Mouse (Mus musculus): ENCODE results near the gene Slc25a28.

Slc25a28 gene

DNA sequence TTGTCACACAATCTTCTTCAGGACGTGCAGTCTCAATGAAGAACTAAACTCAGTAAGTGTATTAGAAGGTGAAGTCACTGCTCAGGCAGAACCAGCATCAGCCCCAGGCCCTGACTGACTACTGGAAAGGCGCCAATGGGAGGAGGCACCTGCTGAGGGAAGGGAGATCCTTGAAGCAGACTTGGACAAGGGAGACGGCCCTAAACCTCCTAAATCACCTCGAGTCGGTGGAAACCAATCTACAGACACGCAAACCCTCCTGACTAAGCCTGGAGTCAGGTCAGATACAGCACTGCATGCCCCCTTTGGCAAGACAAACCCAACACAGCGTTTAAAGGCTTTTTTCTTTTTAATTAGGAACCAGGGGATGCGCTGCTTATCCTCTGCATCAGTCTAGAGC lies 11.2 kb downstream of the Slc25a28 start:
- ChIA-PET POLR2A (interaction anchor here in 2 of 4 experiments (1.7 to 7.5 kb wide), 3 partner anchors 11 kb away, joined by 16 to 78 read pairs (median 38); partner anchors contain the start of gene Slc25a28 (in 2 of the 2)), CTCF (interaction anchor here in 3 of 4 experiments (1.3 to 2.1 kb wide), 3 partner anchors 11 to 133 kb away, joined by 3 to 17 read pairs (median 5); partner anchors contain the start of gene Slc25a28 (in 1 of the 3))

DNA sequence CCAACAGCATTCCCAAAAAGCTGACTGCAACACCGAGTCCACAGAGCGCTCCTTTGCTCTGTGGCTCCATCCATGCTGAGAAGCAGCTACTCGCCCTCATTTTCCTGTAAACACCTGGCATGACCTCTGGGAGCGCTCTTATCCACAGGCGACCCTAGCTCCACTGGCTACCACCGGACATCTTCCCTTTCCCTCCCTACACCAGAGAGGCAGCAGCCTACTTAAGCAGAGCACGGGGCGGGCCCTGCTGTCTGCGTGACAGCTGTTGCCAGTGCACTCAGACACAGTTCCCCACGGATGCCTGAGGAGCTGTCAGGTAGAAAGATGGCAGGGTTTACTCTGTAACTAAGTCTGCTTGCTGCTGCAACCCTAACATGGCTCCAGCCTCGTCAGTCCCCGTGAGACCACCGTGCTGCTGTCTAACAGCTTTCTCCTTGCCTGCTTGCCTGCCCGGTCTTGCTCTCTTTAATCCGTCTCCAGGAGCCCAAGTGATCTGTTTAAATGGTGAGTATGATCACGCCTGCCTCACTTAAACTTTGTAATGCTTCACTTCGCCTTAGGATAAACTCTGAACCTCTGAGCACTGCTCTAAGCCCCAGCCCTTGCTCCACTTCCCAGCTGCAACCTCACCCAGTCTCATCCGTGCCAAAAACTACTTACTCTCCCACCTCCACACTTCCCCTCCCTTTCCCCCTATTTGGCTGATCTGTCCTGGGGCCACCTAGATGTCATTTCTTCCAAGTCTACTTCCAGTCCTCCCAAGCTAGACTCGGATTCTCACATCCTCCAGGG lies 12.3 kb downstream of the Slc25a28 start:
- CTCF ChIA-PET = interaction anchor here (0.5 to 3.5 kb wide), 34 partner anchors 9 to 299 kb away, joined by 3 to 36 read pairs (median 4); partner anchors contain the start of genes Slc25a28 (in 2 of the 4), Cox15 (in 1 of the 4), Cutc (in 1 of the 4) and Entpd7 (in 1 of the 4)
- POLR2A ChIA-PET = interaction anchor here in 3 of 4 experiments (0.5 to 7.5 kb wide), 14 partner anchors 8 to 825 kb away, joined by 3 to 78 read pairs (median 4); partner anchors contain the start of genes Slc25a28 (in 3 of the 3) and Got1 (in 2 of the 3)

DNA sequence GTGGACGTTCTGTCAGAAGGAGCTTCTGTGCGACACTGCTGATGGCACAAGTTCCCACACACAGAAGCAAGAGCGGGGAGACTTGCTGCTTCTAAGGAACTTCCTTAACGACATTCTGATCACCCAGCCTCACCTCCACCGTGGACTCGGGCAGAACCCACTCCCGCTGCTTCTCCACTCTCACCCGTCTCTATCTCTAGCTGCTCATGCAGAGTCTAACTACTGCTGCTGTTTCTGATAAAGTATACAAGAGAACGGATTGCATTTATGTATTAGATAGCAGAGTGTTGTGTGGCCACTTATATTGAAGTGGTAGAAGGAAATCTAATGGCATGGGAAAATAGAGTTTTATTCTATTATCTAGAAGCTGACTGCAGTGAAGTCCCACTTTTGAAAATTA lies 13.9 kb downstream of the Slc25a28 start:
- ChIA-PET CTCF (interaction anchor here in 3 of 4 experiments (0.7 to 3.5 kb wide), 7 partner anchors 14 to 198 kb away, joined by 3 to 36 read pairs (median 5); partner anchors contain the start of gene Slc25a28 (in 1 of the 3)), POLR2A (interaction anchor here in 2 of 4 experiments (0.9 to 7.5 kb wide), 7 partner anchors 12 to 139 kb away, joined by 3 to 78 read pairs (median 4); partner anchors contain the start of gene Slc25a28 (in 2 of the 2))

DNA sequence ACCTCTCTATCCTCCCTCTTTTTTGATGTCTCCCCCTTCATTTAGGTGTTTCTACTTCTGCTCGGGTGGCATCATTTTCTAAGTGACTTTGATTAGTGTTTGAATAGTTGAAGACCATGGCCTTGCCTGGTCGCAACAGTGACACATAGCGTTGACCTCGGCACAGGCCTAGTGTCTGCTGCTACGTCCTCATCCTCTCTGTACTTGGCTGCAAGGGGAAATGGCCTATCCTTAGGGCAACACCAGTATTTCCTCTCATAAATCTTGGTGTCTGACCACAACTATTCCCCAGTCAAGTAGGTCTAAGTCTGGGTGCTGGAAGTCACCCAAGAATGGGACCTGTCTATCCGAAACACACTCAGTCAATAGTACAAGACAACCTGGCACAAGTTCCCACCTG lies 15.0 kb downstream of the Slc25a28 start:
- POLR2A ChIA-PET = interaction anchor here in 2 of 4 experiments (1.0 to 7.5 kb wide), 5 partner anchors 13 to 15 kb away, joined by 3 to 78 read pairs (median 4); partner anchors contain the start of gene Slc25a28 (in 2 of the 2)

DNA sequence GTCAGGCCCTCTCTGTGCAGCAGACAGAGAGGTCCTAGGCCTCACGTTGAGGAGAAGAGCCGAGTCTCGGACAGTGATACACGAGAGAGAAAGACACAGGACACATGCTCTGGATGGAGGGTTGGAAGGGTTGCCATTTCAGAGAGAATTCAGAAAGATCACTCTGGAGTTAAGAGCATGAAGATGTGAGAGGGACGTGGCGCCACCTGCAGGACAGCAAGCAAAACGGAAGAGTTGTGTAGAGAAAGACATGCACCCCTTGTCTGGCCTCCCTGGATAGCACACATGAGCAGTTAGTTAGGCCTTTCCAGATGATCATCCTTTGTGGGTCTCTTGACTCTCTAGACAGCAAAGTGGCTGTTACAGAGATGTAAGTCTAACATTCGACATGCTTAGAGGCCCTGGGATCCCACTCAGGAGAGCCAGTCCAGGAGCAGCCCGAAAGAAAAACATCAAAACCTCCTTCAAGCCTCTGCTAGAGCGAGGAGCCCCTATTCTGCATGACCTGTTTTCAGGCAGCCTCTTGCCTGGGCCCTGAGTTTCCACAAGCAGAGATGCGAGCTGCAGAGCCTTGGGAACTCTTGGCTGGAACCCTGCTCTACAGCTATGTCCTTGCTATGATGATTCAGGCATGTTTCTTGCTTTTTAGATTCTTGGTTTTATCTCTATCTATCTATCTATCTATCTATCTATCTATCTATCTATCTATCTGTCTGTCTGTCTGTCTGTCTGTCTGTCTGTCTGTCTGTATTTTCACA lies 18.8 kb downstream of the Slc25a28 start:
- CTCF ChIA-PET = interaction anchor here (0.6 to 2.9 kb wide), 19 partner anchors 9 to 239 kb away, joined by 3 to 22 read pairs (median 4); partner anchors contain the start of genes Cox15 (in 1 of the 4), Cutc (in 1 of the 4) and Slc25a28 (in 1 of the 4)
- POLR2A ChIA-PET = interaction anchor here (0.6 to 3.6 kb wide), 5 partner anchors 16 to 1333 kb away, joined by 3 to 17 read pairs (median 4); partner anchors contain the start of gene Slc25a28 (in 1 of the 4)

More for the DNA sequence above, 15.0 kb downstream of the Slc25a28 start:
- CTCF ChIA-PET = interaction anchor here (0.6 to 3.5 kb wide), 11 partner anchors 13 to 166 kb away, joined by 3 to 36 read pairs (median 4); partner anchors contain the start of genes Cox15 (in 1 of the 4), Cutc (in 1 of the 4) and Slc25a28 (in 1 of the 4)

DNA sequence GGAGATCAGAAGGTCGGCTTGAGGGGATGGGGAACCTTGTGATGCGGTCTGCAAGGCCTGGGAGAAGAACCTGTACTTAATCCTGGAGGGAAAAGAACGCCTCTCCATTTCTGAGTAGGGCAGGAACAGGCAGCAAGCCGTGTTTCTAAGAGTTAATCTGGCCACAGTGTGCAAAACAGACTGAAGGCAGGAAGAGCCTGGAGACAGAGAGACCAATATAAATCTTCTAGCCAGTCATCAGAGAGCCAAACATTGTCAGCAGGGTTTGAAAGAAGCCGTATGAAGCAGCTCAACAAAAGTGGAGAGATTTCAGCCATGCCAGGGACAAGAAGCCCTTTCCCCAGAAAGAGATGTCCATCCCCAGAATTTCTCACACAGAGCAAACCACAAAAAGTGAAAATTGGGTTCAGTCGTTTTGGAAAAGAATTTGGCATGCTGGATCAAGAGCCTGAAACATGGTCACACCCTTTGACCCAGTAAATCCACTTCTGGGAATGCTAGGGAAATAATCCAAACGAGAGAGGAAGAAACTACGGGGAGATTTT lies 23.4 kb downstream of the Slc25a28 start:
- POLR2A ChIA-PET = interaction anchor here in 2 of 4 experiments (0.8 to 3.7 kb wide), 3 partner anchors 9 to 24 kb away, joined by 3 to 14 read pairs (median 6); partner anchors contain the start of gene Slc25a28 (in 2 of the 2)
- CTCF ChIA-PET = interaction anchor here in 1 of 4 experiments (0.7 to 1.6 kb wide), 2 partner anchors 11 to 1634 kb away, joined by 3 to 5 read pairs; no protein-coding TSS in a partner anchor

DNA sequence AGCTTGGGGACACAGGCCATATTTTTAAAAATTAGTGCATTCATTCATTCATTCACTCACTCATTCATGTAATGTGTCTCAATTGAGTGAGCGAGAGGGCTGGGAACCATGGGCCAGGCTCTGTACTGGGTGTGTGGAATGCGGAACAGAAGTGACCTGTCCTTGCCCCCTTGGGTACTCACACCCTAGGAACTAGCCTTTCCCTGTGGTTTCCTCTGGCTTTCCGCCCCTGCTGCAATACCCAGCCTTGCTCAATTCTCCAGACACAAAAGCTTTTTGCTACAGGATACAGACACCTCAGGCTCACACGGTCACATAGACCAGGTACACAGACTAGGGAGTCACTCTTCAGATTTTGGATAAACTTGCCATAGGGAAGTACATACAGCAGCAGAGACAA lies 26.3 kb downstream of the Slc25a28 start:
- ChIA-PET POLR2A (interaction anchor here in 1 of 4 experiments (0.6 kb wide), 1 partner anchor 783 kb away, joined by 3 read pairs; no protein-coding TSS in a partner anchor), CTCF (interaction anchor here in 1 of 4 experiments (1.1 kb wide), 1 partner anchor 9 kb away, joined by 3 read pairs; no protein-coding TSS in a partner anchor)

DNA sequence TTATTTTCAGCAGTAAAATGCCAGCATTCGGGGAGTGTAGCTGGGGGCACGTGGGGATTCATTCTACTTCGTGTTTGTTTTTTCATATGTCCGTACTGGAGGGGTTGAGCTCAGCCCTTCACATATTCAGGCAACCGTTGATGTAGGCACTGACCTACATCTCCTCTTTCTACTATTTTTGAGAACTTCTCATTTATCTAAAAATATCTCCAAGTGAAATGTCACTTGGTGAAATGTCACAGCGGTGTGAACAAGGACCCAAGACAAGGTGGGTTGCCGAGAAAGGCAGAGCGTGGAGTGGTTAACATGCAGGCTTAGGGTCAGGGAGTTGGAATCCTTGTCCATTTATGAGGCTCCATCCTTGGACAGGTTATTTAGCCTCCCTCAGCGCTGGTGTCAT lies 27.4 kb downstream of the Slc25a28 start:
- CTCF ChIA-PET = interaction anchor here (0.6 to 1.7 kb wide), 7 partner anchors 8 to 62 kb away, joined by 3 to 8 read pairs (median 4); no protein-coding TSS in a partner anchor
- POLR2A ChIA-PET = interaction anchor here (0.6 to 2.0 kb wide), 8 partner anchors 11 to 1223 kb away, joined by 3 to 5 read pairs (median 3); partner anchors contain the start of genes Nkx2-3 (in 1 of the 4) and Slc25a28 (in 1 of the 4)

DNA sequence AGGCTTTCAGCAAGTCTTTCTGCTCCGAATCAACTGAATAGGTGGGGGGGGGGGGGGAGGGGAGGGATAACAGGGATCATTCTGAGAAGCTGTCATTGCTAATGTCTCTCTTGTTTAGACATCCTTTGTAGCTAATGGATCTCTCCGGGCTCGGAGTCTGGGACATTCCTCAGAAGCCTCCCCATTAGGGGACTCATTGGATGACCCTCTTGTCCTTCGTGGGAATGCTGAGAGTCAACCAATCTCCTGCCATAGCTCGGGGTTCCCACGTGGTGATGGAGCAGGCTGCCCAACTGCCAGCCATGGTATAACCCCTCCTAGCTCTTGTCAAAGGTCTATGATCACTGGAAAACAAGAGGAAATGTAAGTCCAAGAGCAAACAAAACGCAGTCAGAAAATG lies 27.8 kb downstream of the Slc25a28 start:
- POLR2A ChIA-PET = interaction anchor here (0.6 to 2.0 kb wide), 16 partner anchors 11 to 1222 kb away, joined by 3 to 6 read pairs (median 3); partner anchors contain the start of genes Slc25a28 (in 2 of the 4) and Nkx2-3 (in 1 of the 4)
- CTCF ChIA-PET = interaction anchor here (0.6 to 1.7 kb wide), 11 partner anchors 8 to 110 kb away, joined by 3 to 8 read pairs (median 4); no protein-coding TSS in a partner anchor

DNA sequence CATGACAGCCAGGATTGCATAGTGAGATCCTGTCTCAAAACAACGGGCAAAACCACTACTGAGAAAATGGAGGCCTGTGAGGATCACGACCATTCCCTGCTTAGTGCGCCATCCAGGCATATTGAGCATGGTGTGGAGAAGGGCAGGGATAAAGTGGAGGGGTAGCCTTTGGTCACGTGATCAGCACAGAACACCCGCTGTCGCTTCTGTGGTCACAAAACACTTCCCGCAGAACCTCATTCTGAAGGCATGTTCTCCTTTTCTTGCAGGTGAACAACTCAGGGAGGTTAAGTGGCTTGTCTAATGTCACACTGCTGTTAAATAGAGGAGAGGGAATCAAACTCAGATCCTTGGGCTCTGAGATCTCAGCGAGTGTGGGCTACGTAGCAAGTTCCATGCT lies 29.2 kb downstream of the Slc25a28 start:
- ChIA-PET POLR2A (interaction anchor here in 2 of 4 experiments (0.5 to 1.7 kb wide), 5 partner anchors 15 to 212 kb away, joined by 3 to 6 read pairs (median 4); partner anchors contain the start of gene Slc25a28 (in 1 of the 2)), CTCF (interaction anchor here in 2 of 4 experiments (1.2 to 1.7 kb wide), 3 partner anchors 15 to 17 kb away, joined by 5 to 8 read pairs (median 5); no protein-coding TSS in a partner anchor)

DNA sequence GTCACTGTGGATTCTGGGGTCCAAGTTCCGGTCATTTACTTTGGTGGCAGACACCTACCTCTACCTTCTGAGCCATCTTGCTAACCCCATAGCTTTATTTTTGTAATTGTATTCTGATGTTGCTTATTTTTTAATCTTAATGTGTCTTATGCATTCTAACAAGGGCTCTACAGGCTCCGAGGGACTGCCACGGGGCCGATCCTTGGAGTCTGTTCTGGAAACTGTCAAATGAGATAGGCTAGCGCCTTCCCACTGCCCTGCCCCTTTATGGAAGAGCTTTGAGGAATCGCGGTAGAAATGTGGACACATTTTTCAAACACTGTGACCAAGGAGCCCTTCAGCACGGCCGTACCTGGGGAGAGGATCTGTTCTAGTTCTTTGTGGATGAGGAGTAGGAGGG lies 31.8 kb downstream of the Slc25a28 start:
- ChIA-PET POLR2A (interaction anchor here in 1 of 4 experiments (0.6 to 1.4 kb wide), 3 partner anchors 18 to 102 kb away, joined by 3 to 4 read pairs (median 3); partner anchors contain the start of gene Slc25a28), CTCF (interaction anchor here in 2 of 4 experiments (1.1 to 1.3 kb wide), 3 partner anchors 19 to 33 kb away, joined by 3 read pairs; no protein-coding TSS in a partner anchor)

DNA sequence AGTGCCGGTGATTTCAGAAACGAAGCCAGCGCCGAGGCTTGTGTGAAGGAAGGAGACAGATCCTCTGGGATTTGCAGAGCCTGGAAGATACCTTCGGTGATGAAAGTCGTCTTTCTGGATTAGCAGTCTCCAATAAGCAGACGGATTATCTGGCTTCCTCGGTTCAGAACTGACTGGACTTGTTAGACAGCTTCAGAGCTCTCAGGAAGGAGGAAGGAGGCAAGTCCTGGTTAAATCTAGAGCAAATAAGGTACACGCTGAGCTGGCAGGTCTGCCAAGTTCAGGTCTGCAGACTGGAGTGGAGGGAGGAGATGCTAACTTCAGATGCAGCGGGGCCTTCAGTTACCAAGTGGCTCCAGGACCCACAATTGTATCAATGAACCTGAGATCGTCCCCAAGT lies 32.8 kb downstream of the Slc25a28 start:
- POLR2A ChIA-PET = interaction anchor here in 2 of 4 experiments (1.0 to 1.7 kb wide), 3 partner anchors 9 to 33 kb away, joined by 3 to 4 read pairs (median 3); partner anchors contain the start of gene Slc25a28 (in 1 of the 2)

DNA sequence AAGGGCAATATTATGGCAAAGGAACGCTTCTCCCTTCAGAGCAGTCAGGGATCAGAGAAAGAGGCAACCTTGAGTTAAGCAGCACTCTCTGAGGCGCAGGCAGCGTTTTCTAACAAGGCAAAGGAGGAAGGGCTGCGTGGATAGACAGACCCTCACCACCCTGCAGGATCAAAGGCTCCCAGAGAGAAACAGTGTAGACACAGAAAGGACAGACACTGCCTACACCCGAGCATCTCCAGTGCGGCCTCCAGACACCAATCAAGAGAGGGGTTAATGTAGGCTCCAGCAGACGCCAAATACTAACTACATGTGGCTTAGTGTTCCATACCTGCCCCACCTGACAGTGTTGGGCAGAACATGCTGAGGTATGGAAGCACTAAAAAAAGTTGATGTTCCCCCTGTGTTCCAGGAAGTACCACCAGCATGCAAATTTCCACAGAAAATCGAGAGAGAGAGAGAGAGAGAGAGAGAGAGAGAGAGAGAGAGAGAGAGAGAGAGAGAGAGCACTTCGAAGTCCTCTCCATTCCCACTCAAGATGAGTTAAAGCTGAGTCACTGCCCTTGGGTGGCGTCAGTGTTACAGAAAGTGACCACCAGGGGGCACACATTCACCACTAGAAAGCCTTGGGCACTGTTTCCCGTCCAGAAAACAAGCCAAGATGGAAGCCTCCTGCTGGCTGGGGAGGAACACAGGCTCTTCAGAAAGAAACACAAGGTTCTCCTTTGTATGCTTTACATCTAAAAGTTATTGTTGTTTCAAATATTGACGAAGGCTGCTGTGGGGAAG lies 44.0 kb downstream of the Slc25a28 start:
- ChIA-PET CTCF (interaction anchor here (0.5 to 2.0 kb wide), 30 partner anchors 8 to 1298 kb away, joined by 3 to 7 read pairs (median 4); partner anchors contain the start of genes Cox15 (in 1 of the 4), Cutc (in 1 of the 4), Entpd7 (in 1 of the 4) and Slc25a28 (in 1 of the 4)), POLR2A (interaction anchor here (0.6 to 2.1 kb wide), 9 partner anchors 10 to 151 kb away, joined by 3 to 16 read pairs (median 3); partner anchors contain the start of gene Slc25a28 (in 3 of the 4))

More for the DNA sequence above, 32.8 kb downstream of the Slc25a28 start:
- CTCF ChIA-PET = interaction anchor here in 1 of 4 experiments (0.8 to 1.2 kb wide), 3 partner anchors 11 to 34 kb away, joined by 3 to 5 read pairs (median 3); no protein-coding TSS in a partner anchor

DNA sequence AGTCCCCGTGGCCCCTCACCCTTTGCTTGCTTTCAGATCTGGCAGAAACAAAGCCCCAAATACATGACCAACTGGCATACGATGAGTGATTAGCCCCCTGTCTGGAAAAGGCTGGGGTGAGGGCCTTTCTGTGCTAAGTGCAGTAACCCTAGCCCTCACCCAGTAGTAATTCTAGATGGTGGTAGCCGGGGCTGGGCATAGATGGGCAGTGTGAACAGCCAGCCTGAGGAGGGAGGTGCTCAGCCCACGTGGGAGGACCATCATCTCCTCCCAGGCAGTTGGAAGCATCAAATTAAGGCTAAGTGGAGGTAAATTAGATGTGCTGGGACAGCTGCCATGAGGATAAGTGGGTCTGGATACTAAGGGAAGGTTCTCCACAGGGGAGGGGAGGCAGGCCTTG lies 45.6 kb downstream of the Slc25a28 start:
- CTCF ChIA-PET = interaction anchor here in 2 of 4 experiments (0.6 to 2.0 kb wide), 2 partner anchors 11 to 31 kb away, joined by 3 to 4 read pairs; no protein-coding TSS in a partner anchor
- POLR2A ChIA-PET = interaction anchor here in 2 of 4 experiments (0.7 to 1.8 kb wide), 3 partner anchors 12 to 46 kb away, joined by 3 to 5 read pairs (median 3); partner anchors contain the start of gene Slc25a28 (in 2 of the 2)

DNA sequence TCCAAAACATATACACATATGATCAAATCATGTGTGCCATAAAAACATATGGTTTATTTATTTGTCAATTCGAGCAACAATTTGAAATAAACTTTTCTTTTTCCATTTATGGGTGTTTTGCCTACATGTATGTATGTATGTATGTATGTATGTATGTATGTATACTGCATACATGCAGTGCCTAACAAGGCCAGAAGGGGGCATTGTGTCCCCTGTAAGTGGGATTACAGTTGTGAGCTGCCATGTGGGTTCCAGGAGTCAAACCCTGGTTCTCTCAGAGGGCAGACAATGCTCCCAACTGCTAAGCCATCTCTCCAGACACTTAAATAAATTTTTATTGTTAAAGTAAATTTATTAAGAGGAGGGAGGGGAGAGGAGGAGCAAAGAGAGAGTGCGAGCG lies 47.3 kb downstream of the Slc25a28 start:
- POLR2A ChIA-PET = interaction anchor here in 1 of 4 experiments (0.5 to 1.2 kb wide), 2 partner anchors 9 to 391 kb away, joined by 3 to 4 read pairs; no protein-coding TSS in a partner anchor

More for the DNA sequence above, 47.3 kb downstream of the Slc25a28 start:
- CTCF ChIA-PET = interaction anchor here in 1 of 4 experiments (0.6 to 2.5 kb wide), 6 partner anchors 19 to 630 kb away, joined by 3 to 14 read pairs (median 3); no protein-coding TSS in a partner anchor
